Mouse (Mus musculus): ENCODE measurements around the gene Lin9. TPM values are rescaled to one million over a fixed set of nuclear protein-coding genes. Genes with fewer than 3 reads are reported as not detected.

Lin9 gene
- polyA plus RNA-seq, 1 experiment: 14.3 TPM

DNA sequence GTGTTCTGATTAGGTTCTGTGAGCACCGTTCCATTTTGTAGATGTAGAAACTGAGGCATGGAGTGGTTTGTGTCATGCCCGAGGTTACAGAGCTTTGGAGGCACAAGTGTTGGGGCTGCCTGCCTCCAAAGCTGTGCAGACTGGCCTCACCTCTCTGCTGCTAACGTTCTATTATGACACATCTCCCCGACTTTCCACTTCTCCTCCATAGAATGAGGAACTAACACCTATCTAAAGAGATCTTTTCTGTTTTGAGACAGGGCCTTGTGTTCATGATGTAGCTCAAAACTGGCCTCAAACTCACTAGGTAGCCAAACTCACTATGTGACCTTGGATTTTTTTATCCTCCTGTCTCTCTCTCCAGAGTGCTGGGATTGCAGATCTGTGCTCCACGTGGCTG lies 77.8 kb downstream of the Lin9 start:
- H3K27ac ChIP-seq (ENCODE audit: control insufficient read depth, insufficient read depth, low read depth, low read length, poor library complexity): no peak overlapping the region
- TF ChIP-seq CTCF (IDR thresholded peaks at IDR 0.05; ENCODE audit: control insufficient read depth, insufficient read depth, low read length) (no peak), POLR2A (IDR thresholded peaks at IDR 0.05; ENCODE audit: borderline replicate concordance, control insufficient read depth, low read depth, low read length) (no peak)
- H3K4me3 ChIP-seq (replicated peaks; ENCODE audit: control insufficient read depth, low read depth, low read length): no peak overlapping the region
- no peaks in the 10 kb centered on the region; the same call in 1 of the 2 replicates for H3K4me1 ChIP-seq (ENCODE audit: control insufficient read depth, insufficient read depth, low read length)
- 29% methylated on average over 5 of the region's 5 CpGs for WGBS

DNA sequence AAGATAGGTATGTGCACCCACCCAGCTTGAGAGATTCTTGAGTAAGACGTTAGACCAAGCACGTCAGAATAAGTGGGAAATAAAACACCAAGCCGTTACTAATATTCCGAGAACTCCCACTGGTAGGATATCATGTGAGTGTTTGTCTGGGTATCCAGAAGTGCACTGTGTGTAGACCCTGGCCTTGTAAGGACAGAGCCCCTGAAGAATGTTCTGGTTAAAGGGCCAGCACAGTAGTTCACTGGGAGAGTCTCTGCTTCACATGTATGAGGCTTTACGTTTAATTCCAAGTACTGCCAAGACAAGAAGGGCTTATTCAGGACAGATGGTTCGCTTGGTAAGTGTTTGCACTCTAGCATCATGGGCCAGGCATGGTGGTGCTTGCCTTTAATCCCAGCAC lies 78.5 kb downstream of the Lin9 start:
- no peak overlapping the region for H3K27ac ChIP-seq (ENCODE audit: control insufficient read depth, insufficient read depth, low read depth, low read length, poor library complexity)
- H3K4me1 ChIP-seq (ENCODE audit: control insufficient read depth, insufficient read depth, low read length): no peaks in the 10 kb centered on the region; the same call in 1 of the 2 replicates
- WGBS: 78% methylated on average over 6 of the region's 6 CpGs
- TF ChIP-seq CTCF (IDR thresholded peaks at IDR 0.05; ENCODE audit: control insufficient read depth, insufficient read depth, low read length) (no peak), POLR2A (IDR thresholded peaks at IDR 0.05; ENCODE audit: borderline replicate concordance, control insufficient read depth, low read depth, low read length) (no peak)
- H3K4me3 ChIP-seq (replicated peaks; ENCODE audit: control insufficient read depth, low read depth, low read length): no peak overlapping the region

DNA sequence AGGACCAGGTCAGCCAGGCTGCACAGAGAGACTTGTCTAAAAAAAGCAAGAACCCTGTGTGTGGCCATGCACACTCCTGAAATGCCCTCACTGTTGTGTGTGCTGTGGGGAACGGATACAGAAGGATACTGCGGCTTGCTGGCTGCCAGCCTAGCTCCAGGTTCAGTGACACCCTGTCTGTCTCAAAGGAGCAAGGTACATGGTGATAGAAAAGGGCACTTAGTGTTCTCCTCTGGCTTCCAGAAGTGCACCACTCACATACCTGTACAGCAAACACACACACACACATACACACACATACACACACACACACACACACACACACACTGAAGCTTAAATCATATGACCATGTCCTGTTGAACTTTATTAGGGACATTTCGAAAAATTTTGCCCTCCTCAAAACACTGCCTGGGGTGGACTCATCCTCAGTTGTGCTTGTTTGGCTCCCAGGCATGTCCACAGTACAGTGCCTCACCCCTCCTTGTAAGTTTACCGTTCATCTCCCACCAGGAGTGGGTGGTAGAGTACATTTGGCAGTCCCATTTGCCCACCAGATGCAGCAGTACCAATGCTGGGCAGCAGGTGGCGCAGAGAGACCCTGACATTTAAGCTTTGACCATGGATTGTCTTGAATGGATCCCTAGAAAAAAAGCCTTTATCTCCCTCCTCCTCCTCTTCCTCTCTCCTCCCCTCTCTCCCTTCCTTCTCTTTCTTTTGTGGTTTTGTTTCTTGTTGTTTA lies 79.2 kb downstream of the Lin9 start:
- H3K4me1 ChIP-seq (ENCODE audit: control insufficient read depth, insufficient read depth, low read length): peaks cover 2% of the 10 kb centered on the region; the same call in 1 of the 2 replicates
- H3K4me3 ChIP-seq (replicated peaks; ENCODE audit: control insufficient read depth, low read depth, low read length): no peak overlapping the region
- WGBS: 48% methylated on average over 5 of the region's 5 CpGs
- TF ChIP-seq POLR2A (IDR thresholded peaks at IDR 0.05; ENCODE audit: borderline replicate concordance, control insufficient read depth, low read depth, low read length) (no peak), CTCF (IDR thresholded peaks at IDR 0.05; ENCODE audit: control insufficient read depth, insufficient read depth, low read length) (peak; percentile 97)
- no peak overlapping the region for H3K27ac ChIP-seq (ENCODE audit: control insufficient read depth, insufficient read depth, low read depth, low read length, poor library complexity)

DNA sequence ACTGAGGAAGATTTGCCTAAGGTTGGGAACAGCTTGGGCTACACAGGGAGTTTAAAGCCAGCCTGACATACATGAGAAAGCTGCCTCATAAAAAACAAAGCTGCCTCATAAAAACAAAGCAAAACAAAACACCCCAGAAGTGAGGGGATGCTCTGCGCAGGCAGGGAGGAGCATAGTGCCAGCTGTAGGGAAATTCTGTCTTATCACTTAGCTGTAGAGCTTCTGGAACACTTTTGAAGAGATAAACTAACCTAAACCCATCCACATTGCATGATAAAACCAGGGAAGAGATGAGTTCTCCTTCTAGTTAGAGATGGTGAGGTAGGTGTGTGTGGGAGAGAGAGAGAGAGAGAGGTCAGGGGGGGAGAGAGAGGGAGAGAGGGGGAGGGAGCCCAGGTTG lies 81.7 kb downstream of the Lin9 start:
- 62% methylated on average over 1 of the region's 1 CpGs for WGBS
- no peak for TF ChIP-seq CTCF (IDR thresholded peaks at IDR 0.05; ENCODE audit: control insufficient read depth, insufficient read depth, low read length)
- no peak for TF ChIP-seq POLR2A (IDR thresholded peaks at IDR 0.05; ENCODE audit: borderline replicate concordance, control insufficient read depth, low read depth, low read length)
- Histone ChIP-seq H3K27ac (ENCODE audit: control insufficient read depth, insufficient read depth, low read depth, low read length, poor library complexity) (no peak overlapping the region), H3K4me3 (replicated peaks; ENCODE audit: control insufficient read depth, low read depth, low read length) (no peak overlapping the region), H3K4me1 (ENCODE audit: control insufficient read depth, insufficient read depth, low read length) (peaks cover 3% of the 10 kb centered on the region; the same call in 1 of the 2 replicates)

DNA sequence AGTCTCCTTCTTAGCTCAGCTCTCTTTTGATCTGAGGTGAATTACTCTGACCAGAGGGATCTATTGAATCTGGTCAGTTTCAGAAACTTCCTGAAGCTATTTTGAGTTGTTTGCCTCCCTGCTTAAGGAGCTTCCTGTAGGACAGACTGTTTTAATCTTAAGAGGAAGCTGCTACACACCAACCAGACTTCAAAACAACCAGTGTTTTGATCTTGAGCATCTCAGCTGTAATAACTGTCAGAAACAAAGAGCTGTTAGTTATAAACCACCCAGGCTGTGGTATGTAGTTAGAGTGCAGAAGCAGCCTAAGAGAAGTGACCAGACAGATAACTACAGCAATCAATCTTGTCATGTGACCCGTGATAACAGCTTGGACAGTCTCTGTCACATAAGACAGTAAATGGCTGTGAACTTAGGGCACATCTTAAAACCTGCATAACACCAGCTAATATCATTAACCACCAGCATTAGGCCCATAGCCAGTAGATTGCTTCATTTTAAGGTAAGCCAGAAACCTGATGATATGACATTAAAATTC lies 82.8 kb downstream of the Lin9 start:
- TF ChIP-seq POLR2A (IDR thresholded peaks at IDR 0.05; ENCODE audit: borderline replicate concordance, control insufficient read depth, low read depth, low read length): no peak
- TF ChIP-seq CTCF (IDR thresholded peaks at IDR 0.05; ENCODE audit: control insufficient read depth, insufficient read depth, low read length): no peak
- Histone ChIP-seq H3K4me1 (ENCODE audit: control insufficient read depth, insufficient read depth, low read length) (peaks cover 3% of the 10 kb centered on the region; the same call in 1 of the 2 replicates), H3K4me3 (replicated peaks; ENCODE audit: control insufficient read depth, low read depth, low read length) (no peak overlapping the region), H3K27ac (ENCODE audit: control insufficient read depth, insufficient read depth, low read depth, low read length, poor library complexity) (peak overlapping the region; percentile 42; the same call in 1 of the 2 replicates)
- 22% methylated on average over 1 of the region's 1 CpGs for WGBS

DNA sequence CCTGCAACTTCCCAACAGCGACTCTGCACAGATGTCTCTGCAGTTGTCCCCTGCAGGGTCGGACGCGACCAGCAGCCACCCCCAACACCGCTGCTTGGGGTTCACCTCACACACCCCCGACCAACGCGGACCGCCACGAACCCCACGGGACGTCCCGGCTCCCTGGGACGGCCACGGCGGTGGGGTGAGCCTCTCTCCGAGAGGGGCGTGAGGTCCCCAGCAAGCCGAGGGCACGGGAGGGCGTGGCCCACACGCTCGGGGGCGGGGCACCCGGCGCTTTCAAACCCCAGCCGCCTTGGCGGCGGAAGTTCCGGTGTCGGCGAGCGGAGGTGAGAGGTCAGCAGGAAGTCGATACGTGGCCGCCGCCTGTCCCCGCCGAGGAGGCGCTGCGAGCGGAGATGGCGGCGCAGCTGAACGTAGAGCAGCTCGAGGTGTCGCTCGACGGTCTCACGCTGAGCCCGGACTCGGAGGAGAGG lies 84.8 kb downstream of the Lin9 start, which contains the start of gene Acbd3:
Gene Acbd3 (plus strand): TSS at position 340 of the 476 bp plus-strand sequence.
- H3K4me1 ChIP-seq (ENCODE audit: control insufficient read depth, insufficient read depth, low read length): peaks cover 3% of the 10 kb centered on the region; the same call in 1 of the 2 replicates
- TF ChIP-seq CTCF (IDR thresholded peaks at IDR 0.05; ENCODE audit: control insufficient read depth, insufficient read depth, low read length) (no peak), POLR2A (IDR thresholded peaks at IDR 0.05; ENCODE audit: borderline replicate concordance, control insufficient read depth, low read depth, low read length) (peak; percentile 93)
- WGBS: under 1% methylated on average over 52 of the region's 52 CpGs
- peak within 1 kb of the TSS; percentile 95 for H3K4me3 ChIP-seq (replicated peaks; ENCODE audit: control insufficient read depth, low read depth, low read length)
- peak within 1 kb of the TSS; percentile 95 for H3K27ac ChIP-seq (ENCODE audit: control insufficient read depth, insufficient read depth, low read depth, low read length, poor library complexity)

DNA sequence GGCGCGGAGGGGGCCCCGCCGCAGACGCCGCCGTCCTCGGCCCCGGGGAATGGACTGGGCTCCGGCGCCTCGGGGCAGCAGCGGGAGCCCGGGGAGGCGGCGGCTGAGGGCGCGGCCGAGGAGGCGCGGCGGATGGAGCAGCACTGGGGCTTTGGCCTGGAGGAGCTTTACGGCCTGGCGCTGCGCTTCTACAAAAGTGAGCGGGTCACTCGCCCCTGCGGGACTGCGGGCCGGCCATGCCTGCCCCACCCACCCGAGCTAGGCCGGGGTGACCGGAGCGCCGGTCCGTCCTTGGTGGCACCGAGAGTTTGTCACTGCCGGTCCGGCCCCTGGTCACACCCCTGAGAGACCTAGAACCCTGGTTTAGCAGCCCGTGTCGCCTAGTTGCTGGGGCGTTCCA lies 85.2 kb downstream of the Lin9 start:
- TF ChIP-seq CTCF (IDR thresholded peaks at IDR 0.05; ENCODE audit: control insufficient read depth, insufficient read depth, low read length): no peak
- no peak for TF ChIP-seq POLR2A (IDR thresholded peaks at IDR 0.05; ENCODE audit: borderline replicate concordance, control insufficient read depth, low read depth, low read length)
- Histone ChIP-seq H3K4me3 (replicated peaks; ENCODE audit: control insufficient read depth, low read depth, low read length) (peak overlapping the region; percentile 95), H3K4me1 (ENCODE audit: control insufficient read depth, insufficient read depth, low read length) (peaks cover 3% of the 10 kb centered on the region; the same call in 1 of the 2 replicates), H3K27ac (ENCODE audit: control insufficient read depth, insufficient read depth, low read depth, low read length, poor library complexity) (peak overlapping the region; percentile 95)
- under 1% methylated on average over 42 of the region's 42 CpGs for WGBS

DNA sequence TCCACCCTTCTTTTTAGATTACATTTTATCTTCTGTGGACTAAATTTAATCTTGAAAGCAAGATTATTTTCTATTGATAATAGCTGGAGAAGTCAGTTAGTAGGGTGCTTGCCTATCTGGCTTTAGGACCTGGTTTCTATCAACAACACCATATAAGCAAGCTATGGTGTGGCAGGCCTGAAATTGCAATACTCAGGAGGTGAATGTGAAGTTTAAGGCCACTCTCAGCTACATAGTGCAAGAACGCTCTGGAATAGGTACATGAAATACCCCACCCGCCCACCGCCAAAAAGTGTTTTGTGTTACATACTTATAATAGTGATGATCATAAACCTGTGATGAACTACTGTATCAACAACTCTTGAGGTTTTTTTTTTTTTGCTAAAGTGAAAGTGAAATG lies 88.3 kb downstream of the Lin9 start:
- 82% methylated on average over 3 of the region's 3 CpGs for WGBS
- H3K4me3 ChIP-seq (replicated peaks; ENCODE audit: control insufficient read depth, low read depth, low read length): no peak overlapping the region
- H3K4me1 ChIP-seq (ENCODE audit: control insufficient read depth, insufficient read depth, low read length): peaks cover 3% of the 10 kb centered on the region; the same call in 1 of the 2 replicates
- no peak overlapping the region for H3K27ac ChIP-seq (ENCODE audit: control insufficient read depth, insufficient read depth, low read depth, low read length, poor library complexity)
- TF ChIP-seq POLR2A (IDR thresholded peaks at IDR 0.05; ENCODE audit: borderline replicate concordance, control insufficient read depth, low read depth, low read length): no peak

Other genes with a start within 250 kb of the Lin9 start
- gene Stum, start 157.6 kb upstream of the Lin9 start, polyA plus RNA-seq (2011; ENCODE audit: insufficient read depth, insufficient read length, low replicate concordance, missing spikeins): not detected in 2 replicates
- gene Parp1, start 72.2 kb upstream of the Lin9 start, polyA plus RNA-seq (2011; ENCODE audit: insufficient read depth, insufficient read length, low replicate concordance, missing spikeins): 22.0 and 57.7 TPM in 2 replicates
- 0.56 and 1.3 TPM in 2 replicates for gene Mixl1, start 55.9 kb downstream of the Lin9 start, polyA plus RNA-seq (2011; ENCODE audit: insufficient read depth, insufficient read length, low replicate concordance, missing spikeins)
- gene Acbd3, start 84.9 kb downstream of the Lin9 start, polyA plus RNA-seq (2011; ENCODE audit: insufficient read depth, insufficient read length, low replicate concordance, missing spikeins): 11.7 and 16.1 TPM in 2 replicates
- 682 and 801 TPM in 2 replicates for gene H3f3a, start 172.8 kb downstream of the Lin9 start, polyA plus RNA-seq (2011; ENCODE audit: insufficient read depth, insufficient read length, low replicate concordance, missing spikeins)
- 13.9 and 24.7 TPM in 2 replicates for gene Sde2, start 210.0 kb downstream of the Lin9 start, polyA plus RNA-seq (2011; ENCODE audit: insufficient read depth, insufficient read length, low replicate concordance, missing spikeins)

All from bone marrow, adult 2 months (tissue).